Mouse (Mus musculus) regulatory T cell (primary cell): ENCODE results near the gene P2ry4.

Source experiments
- in situ Hi-C: fragments of 300-600 bp; cut with MboI, MseI; formaldehyde crosslinking; loops from one replicate; pipeline ENCODE4 v1.15.1; 2025; ENCODE audit warnings: high pct_unique_total_duplicates

The P2ry4 gene

DNA sequence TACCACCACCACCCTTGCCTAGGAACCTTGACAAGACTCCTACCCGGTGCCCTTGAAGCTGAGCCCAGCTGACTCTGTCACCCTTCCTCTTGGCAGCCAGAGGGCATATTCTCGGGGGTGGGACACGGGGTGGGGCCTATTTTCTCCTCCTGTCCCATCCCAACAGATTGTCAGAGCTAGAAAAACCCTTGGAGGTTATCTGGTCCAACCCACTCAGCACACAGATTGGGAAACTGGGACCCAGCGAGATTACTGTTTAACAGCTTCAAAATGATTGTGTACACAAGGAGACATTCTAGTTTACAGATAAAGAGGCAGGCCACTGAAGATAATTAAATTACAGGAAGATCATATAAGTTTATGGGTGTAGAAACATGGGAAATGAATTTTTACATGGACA, at the start of gene P2ry4:
Gene P2ry4, minus strand, starts transcription at position 79 of the 400 bp plus-strand sequence.
- in situ Hi-C loops, result no loop called here

DNA sequence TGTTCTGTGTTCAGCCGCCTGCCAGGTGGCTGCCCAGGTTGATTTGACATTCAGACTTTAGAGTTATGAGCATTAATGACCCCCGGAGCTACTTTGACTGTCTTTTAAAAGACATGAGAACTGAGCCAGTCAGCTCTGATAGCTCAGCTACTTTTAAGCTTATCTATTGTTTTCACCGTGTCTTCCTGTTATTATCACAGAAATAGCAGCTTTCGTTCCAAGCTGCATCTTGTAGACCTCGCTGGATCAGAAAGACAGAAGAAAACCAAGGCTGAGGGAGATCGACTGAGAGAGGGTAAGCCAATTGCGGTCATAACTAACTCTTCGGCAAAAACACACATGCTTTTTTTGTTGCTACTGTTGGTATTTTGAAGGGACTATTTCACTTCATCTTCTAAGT, 43.8 kb upstream of the P2ry4 start:
- in situ Hi-C loops, result no loop called here

- in situ Hi-C loops, result no loop called here
Observed at GRCm38 (mm10) chrX:100629076-100629475, 34.4 kb upstream of the P2ry4 start.

GRCm38 (mm10) chrX:100625802-100626793, 31.4 kb upstream of the P2ry4 start, which contains the start of gene Pdzd11:
Pdzd11 (minus strand) TSS chrX:100626568.
- in situ Hi-C loops, result no loop called here

- in situ Hi-C loops, result no loop called here
Observed at GRCm38 (mm10) chrX:100625546-100625801, 30.8 kb upstream of the P2ry4 start, which contains the start of gene Kif4. Kif4 (plus strand) TSS chrX:100625737.

DNA sequence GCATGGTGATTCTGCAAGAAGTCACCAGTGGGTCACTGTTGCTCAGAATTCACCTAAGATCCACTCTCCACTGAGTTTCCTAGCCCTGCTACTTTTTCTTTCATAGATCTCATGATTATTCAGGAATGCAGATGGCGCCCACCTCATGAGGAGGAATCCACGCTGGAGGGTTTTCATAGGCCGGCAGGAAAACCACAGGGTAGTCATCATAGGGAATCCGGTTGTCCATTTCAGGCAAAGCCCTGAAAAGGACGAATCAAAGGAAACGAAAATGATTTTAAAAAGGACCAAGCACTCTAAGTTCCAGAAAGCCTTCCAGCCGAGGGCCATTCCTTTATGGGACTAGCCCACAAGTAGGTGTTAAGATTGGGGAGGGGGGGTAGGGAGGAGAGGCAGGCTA, 30.5 kb upstream of the P2ry4 start:
- in situ Hi-C loops, result no loop called here

GRCm38 (mm10) chrX:100624242-100624641, 29.6 kb upstream of the P2ry4 start:
- in situ Hi-C loops, result no loop called here

GRCm38 (mm10) chrX:100621366-100621765, 26.7 kb upstream of the P2ry4 start:
- in situ Hi-C loops, result no loop called here

- in situ Hi-C loops, result no loop called here
Observed at GRCm38 (mm10) chrX:100618488-100618887, 23.8 kb upstream of the P2ry4 start.

DNA sequence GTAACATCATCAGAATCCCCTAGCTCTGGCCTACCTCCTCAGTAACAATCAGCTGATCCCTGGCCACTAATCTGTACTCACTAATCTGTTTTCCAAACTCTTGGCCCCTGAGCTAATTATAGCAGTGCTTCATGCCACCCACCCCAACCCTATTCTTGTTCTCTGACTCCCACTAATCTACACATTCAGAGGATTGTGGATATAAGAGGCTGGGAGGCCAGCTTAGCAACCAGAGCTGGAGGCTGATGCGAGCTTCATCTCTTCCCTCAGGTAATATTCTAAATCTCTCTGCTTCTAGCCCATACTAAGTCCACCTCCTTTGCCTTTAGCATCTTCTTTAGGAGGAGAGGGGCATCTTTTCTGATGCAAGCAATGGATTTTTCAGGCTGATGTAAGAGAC, 10.6 kb upstream of the P2ry4 start, which contains the start of gene Arr3:
Gene Arr3, plus strand, starts transcription at position 184 of the 400 bp plus-strand sequence.
- in situ Hi-C loops, result loop anchor here (10.0 kb wide), 1 partner anchor 1899 kb away; the partner anchor contains the start of gene Hdac8

DNA sequence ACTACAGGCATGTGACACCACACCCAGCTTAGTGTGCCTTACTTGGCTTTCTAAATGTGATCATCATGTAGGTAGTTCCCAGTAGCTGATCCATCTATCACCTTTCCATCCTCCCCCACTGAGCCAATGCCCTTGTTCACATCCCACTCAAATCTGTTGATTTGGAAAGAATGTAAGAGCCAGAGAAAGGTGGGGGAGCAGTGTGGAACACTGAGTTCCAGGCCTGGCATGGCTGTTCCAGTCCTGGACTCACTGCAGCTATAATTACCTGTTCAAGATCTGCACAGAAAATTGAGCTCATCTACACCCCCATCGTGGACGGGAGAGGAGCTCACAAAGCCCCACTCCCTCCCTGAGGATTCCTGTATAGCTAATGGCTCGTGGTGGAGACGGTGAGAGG, 5.1 kb upstream of the P2ry4 start:
- in situ Hi-C loops, result loop anchor here (10.0 kb wide), 1 partner anchor 1905 kb away; the partner anchor contains the start of gene Hdac8

DNA sequence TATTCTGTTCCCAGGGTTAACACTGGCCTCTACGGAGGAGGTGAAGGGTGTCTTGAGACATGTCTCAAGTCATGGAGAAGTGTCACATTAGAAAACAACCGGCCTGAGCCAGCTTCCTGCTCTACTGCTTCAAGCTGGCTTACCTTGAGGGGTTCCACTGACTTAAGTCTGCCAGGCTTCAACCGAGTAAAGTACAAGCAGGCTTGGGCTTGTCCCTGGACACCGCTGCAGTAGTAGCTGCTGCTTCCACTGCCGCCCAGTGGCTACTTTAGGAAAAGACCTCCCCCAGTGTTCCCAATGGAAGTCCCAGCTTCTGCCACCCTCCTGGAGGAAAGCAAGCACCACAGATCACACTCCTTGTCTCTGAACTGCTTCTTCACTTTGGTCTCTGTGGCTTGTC, 2.8 kb upstream of the P2ry4 start:
- in situ Hi-C loops, result no loop called here

- in situ Hi-C loops, result no loop called here
Observed at GRCm38 (mm10) chrX:100571951-100572350, 22.7 kb downstream of the P2ry4 start, which contains the start of gene Awat1. Awat1 (plus strand) TSS chrX:100572251.

GRCm38 (mm10) chrX:100565696-100566095, 29.0 kb downstream of the P2ry4 start:
- in situ Hi-C loops, result no loop called here

- in situ Hi-C loops, result no loop called here
Observed at GRCm38 (mm10) chrX:100556026-100556425, 38.6 kb downstream of the P2ry4 start.
